Mouse (Mus musculus): Measurements from ENCODE around the gene Hist1h4d.
"Not testable (repeated sequence)": the region's sequence is repeated elsewhere in the genome, so short reads cannot be mapped to it uniquely, and the experiment has no call there.

The Hist1h4d gene

DNA sequence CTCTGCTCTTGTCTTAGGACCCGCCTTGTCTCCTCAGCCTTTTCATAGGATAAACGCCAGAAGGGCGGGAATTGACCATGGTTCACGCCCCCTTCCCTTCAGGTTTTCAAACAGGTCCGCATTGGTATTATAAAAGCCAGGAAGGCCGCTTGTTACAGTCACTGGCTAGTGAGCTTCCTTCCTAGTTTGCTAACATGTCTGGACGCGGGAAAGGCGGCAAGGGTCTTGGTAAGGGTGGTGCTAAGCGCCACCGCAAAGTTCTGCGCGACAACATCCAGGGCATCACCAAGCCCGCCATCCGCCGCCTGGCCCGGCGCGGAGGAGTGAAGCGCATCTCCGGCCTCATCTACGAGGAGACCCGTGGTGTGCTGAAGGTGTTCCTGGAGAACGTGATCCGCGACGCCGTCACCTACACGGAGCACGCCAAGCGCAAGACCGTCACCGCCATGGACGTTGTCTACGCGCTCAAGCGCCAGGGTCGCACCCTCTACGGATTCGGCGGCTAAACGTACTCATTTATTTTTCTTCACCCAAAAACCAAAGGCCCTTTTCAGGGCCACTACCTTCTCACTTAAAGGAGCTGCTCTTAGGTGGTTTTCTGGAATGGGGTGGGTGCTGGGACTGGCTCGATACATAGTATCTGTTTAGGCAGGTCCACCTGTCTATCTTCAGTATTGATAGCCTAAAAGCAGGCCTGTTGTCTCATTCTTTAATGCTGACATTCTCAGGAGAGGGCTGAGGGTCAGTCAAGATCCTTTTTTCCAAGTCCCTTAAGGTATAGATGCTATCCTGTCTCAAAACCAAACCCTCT, at the start of gene Hist1h4d:
Hist1h4d (plus strand) TSS at position 191 of the 811 bp plus-strand sequence.
- DNase-seq = peak; percentile 81

DNA sequence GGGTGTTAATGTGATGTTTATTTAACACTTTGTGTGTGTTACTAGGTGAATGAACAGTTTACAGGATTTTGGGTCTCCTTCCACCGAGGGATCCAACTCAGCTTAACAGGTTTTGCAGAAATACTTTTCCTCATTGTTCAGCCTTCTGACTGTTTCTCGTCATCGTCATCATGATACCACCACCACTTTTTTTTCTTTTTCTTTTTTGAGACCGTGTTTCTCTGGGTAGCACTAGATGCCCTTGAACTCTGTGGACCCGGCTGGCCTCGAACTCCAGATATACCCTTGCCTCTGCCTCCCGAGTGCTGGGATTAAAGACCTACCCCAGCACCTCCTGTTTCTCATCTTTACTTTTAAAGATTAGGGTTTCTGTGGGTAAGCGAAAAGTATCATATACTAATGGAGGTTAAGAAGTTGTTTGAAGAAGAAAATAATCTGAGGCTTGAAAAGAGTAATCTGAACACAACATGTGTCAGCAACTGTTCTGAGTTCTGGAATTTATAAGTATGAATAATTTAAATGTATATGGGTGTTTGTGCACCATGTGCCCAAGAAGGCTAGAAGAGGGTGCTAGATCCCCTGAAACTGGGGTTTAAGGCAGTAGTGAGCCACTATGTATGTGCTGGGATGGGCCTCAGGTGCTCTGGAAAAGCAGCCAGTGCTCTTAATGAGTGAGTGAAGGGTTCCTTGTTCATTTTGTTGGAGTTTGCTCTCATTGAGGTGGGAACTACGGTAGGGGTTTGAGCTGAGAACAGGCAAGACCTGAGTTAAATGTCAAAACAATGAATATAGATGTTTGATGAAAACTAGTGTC, 48.9 kb upstream of the Hist1h4d start:
- no peak for DNase-seq

DNA sequence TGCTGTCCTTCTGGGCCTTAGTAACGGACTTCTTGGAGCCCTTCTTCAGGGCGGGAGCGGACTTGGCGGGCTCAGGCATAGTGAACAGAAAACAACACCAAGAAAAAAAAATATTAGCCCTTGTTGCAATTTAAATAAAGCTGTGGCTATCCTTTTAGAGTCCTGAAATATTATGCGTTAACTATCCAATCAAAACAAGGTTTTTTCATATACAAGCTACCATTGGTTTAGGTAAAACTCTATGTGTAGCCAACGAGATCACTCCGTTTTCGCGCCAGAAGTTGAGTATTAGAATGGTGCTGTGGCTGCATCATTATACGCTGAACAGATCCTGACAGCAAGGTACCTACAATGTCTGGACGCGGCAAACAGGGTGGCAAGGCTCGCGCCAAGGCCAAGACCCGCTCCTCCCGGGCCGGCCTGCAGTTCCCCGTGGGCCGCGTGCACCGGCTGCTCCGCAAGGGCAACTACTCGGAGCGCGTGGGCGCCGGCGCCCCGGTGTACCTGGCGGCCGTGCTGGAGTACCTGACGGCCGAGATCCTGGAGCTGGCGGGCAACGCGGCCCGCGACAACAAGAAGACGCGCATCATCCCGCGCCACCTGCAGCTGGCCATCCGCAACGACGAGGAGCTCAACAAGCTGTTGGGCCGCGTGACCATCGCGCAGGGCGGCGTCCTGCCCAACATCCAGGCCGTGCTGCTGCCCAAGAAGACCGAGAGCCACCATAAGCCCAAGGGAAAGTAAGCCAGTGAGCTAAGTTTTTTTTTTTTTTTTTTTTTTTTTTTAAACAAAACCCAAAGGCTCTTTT, 47.6 kb upstream of the Hist1h4d start, which contains the start of gene Hist1h2af:
Hist1h2af (plus strand) TSS at position 347 of the 808 bp plus-strand sequence.
- DNase-seq = peak; percentile 51

DNA sequence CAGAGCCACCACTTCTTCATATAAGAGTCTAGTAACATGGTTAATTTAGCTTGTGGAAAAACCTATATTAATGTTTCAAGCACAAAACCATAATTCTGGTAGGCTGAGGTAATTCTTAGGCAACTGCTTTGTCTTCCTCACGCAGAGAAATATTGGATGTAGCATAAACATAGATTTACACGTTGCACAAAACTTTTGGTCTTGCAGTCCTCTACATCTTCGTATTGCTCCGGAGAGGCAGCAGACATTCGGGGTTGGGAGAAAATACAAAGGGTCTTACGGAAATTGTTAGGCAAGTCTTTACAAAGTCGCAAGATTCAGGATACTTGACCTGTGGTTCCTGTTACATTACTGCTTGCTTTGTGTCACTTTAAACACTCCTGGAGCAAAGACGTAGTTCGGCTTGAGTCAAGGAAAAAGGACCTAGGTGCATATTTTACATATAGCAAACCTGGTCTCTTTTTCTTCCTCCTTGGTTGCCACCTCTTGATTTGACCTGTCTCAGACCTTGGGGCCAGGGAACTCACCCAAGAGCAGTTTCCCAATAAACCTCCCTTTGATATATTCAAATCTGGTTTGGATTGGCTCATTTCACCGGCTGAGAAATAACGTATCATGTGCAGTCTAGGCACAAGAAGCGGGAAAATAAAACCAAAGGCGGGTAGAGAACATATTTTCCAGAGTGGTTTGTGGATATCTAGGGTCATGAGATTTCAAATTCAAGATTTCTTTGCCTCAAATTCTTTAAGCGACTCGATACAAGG, 46.8 kb upstream of the Hist1h4d start:
- no peak for DNase-seq

DNA sequence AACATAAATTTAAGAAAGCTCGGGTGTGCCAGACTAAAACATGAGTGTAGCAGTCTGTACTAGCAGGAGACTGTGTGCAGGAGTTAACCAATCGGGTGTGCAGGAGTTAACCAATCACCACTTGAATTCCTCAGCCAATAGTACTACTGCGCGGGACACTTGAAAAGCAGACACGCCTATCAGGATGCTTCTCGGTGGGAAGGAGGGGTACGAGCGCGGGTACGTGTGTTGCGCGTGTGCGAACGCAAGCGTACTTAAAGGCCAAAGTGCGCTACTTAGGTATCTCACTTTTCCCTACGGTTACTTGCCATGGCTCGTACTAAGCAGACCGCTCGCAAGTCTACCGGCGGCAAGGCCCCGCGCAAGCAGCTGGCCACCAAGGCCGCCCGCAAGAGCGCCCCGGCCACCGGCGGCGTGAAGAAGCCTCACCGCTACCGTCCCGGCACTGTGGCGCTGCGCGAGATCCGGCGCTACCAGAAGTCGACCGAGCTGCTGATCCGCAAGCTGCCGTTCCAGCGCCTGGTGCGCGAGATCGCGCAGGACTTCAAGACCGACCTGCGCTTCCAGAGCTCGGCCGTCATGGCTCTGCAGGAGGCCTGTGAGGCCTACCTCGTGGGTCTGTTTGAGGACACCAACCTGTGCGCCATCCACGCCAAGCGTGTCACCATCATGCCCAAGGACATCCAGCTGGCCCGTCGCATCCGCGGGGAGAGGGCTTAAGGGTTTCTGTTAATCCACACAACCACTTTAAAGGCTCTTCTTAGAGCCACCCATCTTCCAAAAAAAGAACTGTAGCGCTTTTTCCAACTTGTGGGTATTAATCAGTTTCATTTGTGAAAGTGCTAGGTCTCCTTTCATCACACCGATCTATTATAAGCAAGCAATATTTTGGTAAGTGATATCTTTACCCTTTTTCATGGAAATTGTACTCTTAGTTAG, 46.0 kb upstream of the Hist1h4d start, which contains the start of gene Hist1h3g:
Hist1h3g (plus strand) TSS at position 286 of the 939 bp plus-strand sequence.
- peak; percentile 87 for DNase-seq

DNA sequence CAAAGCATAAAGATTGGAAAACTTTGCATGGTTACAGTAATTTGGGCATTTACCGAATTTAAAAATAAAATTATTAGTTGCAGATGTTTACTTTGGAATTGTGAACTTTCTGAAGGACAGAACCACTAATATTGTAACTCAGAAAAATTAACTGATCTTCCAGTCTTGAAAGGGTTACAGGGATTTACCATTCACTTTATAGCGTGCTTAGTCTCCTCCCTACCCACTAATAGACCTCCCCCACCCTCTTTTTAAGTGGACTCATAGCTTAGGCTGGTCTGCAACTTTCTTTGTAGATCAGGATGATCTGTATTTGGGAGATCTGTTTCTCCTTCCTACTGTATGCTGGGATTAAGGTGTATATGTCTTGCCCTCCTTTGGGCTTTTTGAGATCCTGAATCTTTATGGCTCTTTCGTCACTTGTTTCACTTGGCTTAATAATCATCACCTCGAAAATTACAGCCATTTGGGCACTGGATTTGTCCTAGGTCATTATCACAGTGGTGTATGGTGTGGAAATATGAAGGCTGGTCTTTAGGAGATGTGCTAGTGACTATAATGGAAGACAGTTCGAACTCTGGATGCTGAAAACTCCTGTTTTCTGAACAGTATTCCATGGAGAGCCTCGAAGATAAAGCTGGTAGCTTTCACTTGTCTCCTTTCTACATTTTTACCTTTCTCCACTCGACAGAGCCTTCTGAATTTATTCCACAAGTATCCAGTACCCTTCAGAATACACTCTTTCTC, 45.1 kb upstream of the Hist1h4d start:
- DNase-seq = no peak

DNA sequence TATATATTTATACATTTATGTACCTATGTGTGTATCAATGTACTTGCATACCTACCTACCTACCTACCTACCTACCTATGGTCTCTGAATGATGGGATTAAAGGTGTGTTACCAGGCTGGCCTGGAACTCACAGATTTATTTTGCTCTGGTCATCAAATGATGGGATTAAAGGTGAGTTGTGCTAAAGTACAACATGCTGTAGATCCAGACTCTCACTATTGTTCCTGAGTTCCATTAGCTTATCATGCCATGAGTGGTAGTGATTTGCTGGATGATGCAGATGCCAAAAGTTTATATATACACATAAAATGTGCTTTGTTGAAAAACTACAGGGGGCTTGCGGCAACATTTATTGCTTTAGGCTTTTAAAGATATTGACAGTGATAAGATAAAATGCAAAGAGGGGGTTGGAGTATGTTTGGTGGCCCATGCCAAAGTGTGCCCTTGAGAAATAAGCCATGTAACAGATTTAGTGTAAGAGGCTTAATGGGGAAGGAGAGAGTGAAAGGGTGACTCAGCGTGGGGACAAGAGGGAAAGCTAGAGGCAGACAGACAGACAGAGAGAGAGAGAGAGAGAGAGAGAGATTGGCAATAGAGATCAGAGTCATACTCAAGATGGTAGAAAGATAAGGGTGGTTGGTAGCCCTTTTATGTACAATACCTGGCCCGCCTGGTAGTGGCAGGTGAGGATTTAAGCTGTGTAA, 44.2 kb upstream of the Hist1h4d start:
- no peak for DNase-seq

DNA sequence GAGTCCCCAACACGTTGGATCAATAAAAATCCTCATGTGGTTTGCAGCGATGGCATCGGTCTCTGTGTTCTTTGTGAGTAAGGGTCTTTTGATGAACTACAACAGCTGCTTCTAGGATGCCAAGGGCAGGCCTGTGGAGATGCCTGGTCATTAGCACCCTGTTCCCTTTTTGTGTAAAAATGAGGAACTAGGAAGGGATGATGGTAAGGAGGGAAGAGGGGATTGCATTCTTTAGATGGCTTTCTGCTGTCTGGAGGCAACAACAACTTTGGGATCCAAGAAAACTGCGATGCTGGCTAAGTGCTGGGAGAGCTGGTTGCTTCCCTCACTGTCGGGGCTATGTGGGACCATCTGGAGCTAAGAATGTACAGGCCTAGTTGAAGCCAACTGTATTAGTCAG, 43.1 kb upstream of the Hist1h4d start:
- DNase-seq = no peak

DNA sequence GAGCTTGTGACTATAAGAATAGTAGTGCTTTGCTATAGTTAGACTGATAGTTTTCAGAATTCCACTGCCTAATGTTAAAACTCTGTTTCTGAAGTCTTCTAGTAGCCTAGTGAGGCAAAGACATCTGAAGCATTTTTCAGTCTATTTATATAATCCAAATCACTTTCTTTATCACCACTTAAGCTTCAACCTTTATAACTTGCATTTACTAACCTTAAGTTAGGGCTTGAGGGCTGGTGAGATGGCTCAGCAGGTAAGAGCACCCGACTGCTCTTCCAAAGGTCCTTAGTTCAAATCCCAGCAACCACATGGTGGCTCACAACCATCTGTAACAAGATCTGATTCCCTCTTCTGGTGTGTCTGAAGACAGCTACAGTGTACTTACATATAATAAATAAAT, 41.6 kb upstream of the Hist1h4d start:
- not testable (repeated sequence) for DNase-seq

DNA sequence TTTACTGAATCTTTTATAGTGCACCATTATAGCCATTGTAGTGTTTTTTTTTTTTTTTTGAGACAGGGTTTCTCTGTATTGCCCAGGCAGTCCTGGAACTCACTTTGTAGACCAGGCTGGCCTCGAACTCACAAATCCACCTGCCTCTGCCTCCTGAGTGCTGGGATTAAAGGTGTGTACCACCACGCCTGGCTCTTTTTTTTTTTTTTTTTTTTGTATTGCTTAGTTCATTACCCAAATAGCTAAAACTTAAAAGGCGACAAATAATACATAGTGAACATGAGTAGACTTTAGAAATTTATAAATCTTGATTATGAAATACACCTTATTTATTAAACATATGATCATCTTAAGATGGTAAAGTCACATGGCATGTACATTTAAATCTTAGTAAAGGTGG, 39.9 kb upstream of the Hist1h4d start:
- DNase-seq = no peak

DNA sequence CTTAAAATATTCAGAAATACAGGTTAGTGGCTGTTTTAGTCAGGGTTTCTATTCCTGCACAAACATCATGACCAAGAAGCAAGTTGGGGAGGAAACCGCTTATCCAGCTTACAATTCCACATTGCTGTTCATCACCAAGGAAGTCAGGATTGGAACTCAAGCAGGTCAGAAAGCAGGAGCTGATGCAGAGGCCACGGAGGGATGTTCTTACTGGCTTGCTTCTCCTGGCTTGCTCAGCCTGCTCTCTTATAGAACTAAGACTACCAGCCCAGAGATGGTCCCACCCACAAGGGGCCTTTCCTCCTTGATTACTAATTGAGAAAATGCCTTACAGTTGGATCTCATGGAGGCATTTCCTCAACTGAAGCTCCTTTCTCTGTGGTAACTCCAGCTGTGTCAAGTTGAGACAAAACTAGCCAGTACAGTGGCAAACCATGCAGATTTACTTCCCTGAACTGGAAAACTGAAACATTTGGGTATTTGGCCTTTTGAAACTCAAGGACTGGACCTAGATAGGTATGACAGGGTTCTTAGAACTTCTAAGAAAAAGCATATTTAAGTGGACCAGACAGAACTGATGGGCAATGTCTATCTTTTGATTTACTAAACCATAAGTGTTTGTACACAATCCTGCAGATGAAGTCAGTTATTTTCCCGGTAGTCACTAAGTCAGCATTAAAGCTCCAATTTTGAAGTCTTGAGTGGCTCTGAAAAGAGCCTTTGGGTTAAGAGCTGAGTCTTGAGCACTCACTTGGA, 39.0 kb upstream of the Hist1h4d start:
- not testable (repeated sequence) for DNase-seq

DNA sequence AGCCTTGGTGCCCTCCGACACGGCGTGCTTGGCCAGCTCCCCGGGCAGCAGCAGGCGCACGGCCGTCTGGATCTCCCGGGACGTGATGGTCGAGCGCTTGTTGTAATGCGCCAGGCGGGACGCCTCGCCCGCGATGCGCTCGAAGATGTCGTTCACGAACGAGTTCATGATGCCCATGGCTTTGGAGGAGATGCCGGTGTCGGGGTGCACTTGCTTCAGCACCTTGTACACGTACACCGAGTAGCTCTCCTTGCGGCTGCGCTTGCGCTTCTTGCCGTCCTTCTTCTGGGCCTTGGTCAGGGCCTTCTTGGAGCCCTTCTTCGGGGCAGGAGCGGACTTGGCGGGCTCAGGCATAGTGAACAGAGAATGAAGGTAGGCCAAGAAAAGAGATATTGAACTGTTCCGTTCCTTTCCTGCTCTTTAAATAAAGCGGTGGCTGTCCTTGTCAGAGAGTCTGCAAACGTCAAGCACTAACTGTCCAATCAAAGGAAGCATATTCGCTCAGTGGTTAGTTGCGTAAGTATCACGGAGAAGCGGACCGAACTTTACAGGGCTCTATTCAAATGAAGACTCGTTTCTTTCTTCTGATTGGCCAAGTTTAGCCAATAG, 38.3 kb upstream of the Hist1h4d start, which contains the start of gene Hist1h2bh:
Hist1h2bh (minus strand) TSS at position 394 of the 609 bp plus-strand sequence.
- peak; percentile 14 for DNase-seq

DNA sequence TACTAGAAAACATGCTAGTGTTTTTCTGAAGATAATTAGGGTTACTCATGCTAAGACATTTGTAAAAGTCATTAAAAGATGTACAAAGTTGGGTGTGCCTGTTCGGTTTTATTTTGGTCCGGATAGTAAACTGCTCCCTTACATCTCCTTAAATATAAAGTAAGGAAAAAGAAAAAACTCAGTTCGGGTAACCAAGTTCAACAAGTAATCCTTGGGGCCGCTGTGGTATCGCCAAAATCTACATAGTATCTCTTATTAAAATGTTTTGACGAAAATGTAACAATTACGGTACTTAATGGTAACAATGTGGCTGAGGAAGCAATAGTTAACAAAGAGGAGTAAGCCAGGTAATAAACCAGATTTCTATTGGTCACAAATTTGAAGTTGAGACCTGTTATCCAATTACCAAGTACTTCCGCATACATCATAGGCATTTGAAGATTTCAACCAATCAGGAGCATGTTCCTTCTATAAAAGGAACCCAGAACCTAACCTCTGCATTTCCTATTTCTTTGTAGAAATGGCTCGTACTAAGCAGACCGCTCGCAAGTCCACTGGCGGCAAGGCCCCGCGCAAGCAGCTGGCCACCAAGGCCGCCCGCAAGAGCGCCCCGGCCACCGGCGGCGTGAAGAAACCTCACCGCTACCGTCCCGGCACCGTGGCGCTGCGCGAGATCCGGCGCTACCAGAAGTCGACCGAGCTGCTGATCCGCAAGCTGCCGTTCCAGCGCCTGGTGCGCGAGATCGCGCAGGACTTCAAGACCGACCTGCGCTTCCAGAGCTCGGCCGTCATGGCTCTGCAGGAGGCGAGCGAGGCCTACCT, 37.2 kb upstream of the Hist1h4d start, which contains the start of gene Hist1h3f:
Hist1h3f (plus strand) TSS at position 88 of the 822 bp plus-strand sequence.
- peak; percentile 44 for DNase-seq

DNA sequence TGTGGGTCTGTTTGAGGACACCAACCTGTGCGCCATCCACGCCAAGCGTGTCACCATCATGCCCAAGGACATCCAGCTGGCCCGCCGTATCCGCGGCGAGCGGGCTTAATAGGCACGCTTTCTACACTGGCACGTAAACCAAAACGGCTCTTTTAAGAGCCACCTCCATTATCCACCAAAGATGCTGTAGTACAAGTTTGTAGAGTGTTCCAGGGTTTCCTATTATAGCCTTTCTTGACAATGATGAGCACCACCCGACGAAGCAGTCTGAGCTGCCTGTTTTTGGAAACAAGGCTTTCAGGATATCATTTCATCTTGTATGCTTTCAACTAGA, 36.6 kb upstream of the Hist1h4d start:
- DNase-seq = not testable (repeated sequence)

DNA sequence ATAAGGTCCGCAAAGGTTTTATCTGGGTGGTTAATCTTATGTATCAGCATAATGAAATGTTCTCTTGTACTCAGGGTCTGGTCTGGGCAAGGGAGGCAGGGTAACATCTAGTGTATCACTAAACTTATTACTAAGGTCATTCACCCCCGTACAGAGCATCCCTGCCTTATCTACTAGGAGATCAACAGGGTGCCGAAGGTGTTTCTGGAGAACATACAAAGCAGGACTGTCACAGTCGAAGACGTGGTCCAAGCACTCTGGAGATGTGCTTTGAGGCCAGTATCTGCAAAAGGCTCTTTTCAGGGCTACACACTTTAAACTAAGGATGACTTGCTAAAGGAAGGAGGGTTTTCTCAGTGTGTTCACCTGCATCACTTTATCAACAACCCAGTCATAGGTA, 34.7 kb upstream of the Hist1h4d start:
- no peak for DNase-seq

DNA sequence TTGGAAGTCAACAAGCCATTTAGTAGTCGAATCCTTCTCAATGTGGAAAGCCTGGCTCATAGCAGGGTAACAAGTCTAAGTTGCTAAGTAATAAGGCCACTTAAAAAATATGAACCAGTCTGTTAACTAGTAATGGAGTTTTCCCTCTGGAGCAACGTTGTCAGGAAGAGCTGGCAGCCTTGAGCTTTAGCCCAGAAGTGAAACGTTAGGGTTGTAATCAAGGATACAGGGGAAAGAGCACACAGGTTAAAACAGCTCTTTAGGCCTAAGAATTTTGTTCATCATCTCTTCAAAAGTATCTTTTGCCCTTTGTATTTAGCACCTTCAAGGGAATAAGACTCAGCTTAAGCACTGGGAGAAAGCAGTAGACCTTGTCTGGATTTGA, 30.6 kb upstream of the Hist1h4d start:
- no peak for DNase-seq

DNA sequence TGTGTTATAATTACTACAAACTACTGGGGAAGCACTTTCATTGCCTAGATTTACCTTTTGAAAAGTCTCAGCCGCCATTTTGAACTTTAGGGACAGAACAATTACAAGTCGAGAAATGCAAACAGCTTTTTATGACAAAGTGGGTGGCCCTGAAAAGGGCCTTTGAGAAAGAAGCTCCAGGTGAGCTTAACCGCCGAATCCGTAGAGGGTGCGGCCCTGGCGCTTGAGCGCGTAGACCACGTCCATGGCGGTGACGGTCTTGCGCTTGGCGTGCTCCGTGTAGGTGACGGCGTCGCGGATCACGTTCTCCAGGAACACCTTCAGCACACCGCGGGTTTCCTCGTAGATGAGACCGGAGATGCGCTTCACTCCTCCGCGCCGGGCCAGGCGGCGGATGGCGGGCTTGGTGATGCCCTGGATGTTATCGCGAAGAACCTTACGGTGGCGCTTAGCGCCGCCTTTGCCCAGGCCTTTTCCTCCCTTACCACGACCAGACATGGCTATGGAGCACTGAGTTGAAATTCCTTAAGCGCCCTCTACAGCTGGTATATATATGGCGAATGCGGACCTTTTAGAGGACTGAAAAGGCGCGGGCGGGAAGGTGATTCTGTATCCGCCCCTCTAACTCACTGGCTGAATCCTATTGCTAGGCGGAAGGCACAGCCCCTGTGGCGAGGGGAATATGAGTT, 30.1 kb upstream of the Hist1h4d start, which contains the start of gene Hist1h4f:
Hist1h4f (minus strand) TSS at position 503 of the 689 bp plus-strand sequence.
- DNase-seq = peak; percentile 76
